Comparison of ENCODE assay signal across 15 mouse cellular contexts in the genomic region with DNA sequence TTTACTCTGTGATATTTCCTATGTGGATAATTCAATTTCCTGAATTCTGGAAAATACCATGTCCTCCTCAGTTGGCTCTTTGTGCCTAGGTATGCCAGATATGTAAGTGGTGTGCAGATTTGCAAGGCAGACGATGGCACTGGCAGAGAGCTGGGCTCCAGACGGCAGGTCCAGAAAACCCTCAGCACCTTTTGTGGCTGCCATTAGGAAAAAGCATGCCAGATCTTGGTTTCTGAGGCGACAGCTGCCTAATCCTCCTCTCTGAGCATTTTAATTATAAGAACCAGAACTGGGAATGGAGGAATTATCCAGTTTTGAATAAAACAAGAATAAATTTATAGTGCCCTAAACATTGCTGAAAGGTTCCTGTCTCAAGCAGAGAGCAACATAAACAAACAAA.
A peak's percentile ranks its signal among the peaks of the same experiment; 100 is the strongest.
DNase-seq lines count a peak whose midpoint lies in the region; ATAC-seq and TF ChIP-seq lines count a peak whose summit lies in the region.
"Had no signal": no experiment of that assay in that cellular context is flagged by ENCODE, and none has a peak within 500 bp of the region (broad histone marks: within the 10 kb centered on the region; RNA-seq: fewer than 3 reads in every experiment).

No protein-coding gene starts in this region.

- 17% methylated on average over 3 of the region's 3 CpGs for WGBS in embryonic facial prominence, embryonic 13.5 days
- WGBS in hindbrain, postnatal 0 days: 37% methylated on average over 3 of the region's 3 CpGs

- no peaks in the 10 kb centered on the region for H3K27me3 ChIP-seq in embryonic facial prominence, embryonic 13.5 days
- no peaks in the 10 kb centered on the region for H3K27me3 ChIP-seq in hindbrain, postnatal 0 days (ENCODE audit: insufficient read depth, low read length)

- peak overlapping the region; percentile 80 for H3K27ac ChIP-seq in embryonic facial prominence, embryonic 13.5 days
- peak overlapping the region; percentile 20; the same call in 1 of the 2 replicates for H3K27ac ChIP-seq in hindbrain, postnatal 0 days
- H3K27ac ChIP-seq: limb, embryonic 13.5 days had no signal

- no peak for ATAC-seq in embryonic facial prominence, embryonic 13.5 days (ENCODE audit: insufficient number of reproducible peaks, insufficient read depth, low FRiP score, low TSS enrichment, low read depth)
- no peak for ATAC-seq in hindbrain, postnatal 0 days

- no peaks in the 10 kb centered on the region for H3K9me3 ChIP-seq in embryonic facial prominence, embryonic 13.5 days
- H3K9me3 ChIP-seq in hindbrain, postnatal 0 days (ENCODE audit: low read length): no peaks in the 10 kb centered on the region
- H3K9me3 ChIP-seq: limb, embryonic 13.5 days had no signal

- H3K4me1 ChIP-seq in embryonic facial prominence, embryonic 13.5 days: peaks cover 40% of the 10 kb centered on the region
- 0 out of 2 replicates have a peak, but pooled peaks cover 15% of the 10 kb centered on the region for H3K4me1 ChIP-seq in hindbrain, postnatal 0 days (ENCODE audit: insufficient read depth, low read length)

- H3K9ac ChIP-seq in embryonic facial prominence, embryonic 13.5 days: no peak overlapping the region
- no peak overlapping the region for H3K9ac ChIP-seq in hindbrain, postnatal 0 days (replicated peaks; ENCODE audit: low read length)
- H3K9ac ChIP-seq: limb, embryonic 13.5 days had no signal

- H3K36me3 ChIP-seq in embryonic facial prominence, embryonic 13.5 days: no peaks in the 10 kb centered on the region
- H3K36me3 ChIP-seq in hindbrain, postnatal 0 days (ENCODE audit: insufficient read depth, low read length): no peaks in the 10 kb centered on the region
- H3K36me3 ChIP-seq: limb, embryonic 13.5 days had no signal

- TF ChIP-seq CTCF in hindbrain, postnatal 0 days (IDR thresholded peaks at IDR 0.05; ENCODE audit: low read depth): no peak

- DNase-seq in cerebellum, postnatal 10 days: peak; percentile 86 to 88
- DNase-seq in cerebellum, adult 11 months: no peak
- peak; percentile 64 for DNase-seq in brain, adult 2 months (ENCODE audit: low read depth, low spot score)
- peak; percentile 48 for DNase-seq in hindbrain, postnatal 0 days (ENCODE audit: low spot score)
- no peak for DNase-seq in kidney, adult 18-20 months
- no peak for DNase-seq in adipocyte (ENCODE audit: low spot score)
- DNase-seq in adrenal gland, adult 2 months: no peak
- DNase-seq: adrenal gland, adult 8-10 months; gastrocnemius, postnatal 36 days; kidney, postnatal 36 days; lung, adult 18-20 months; lung, postnatal 4 days; thymus, postnatal 4 days had no signal

- no peak overlapping the region for H3K4me2 ChIP-seq in embryonic facial prominence, embryonic 13.5 days
- no peak overlapping the region for H3K4me2 ChIP-seq in hindbrain, postnatal 0 days (ENCODE audit: low read depth, low read length)
- H3K4me2 ChIP-seq: limb, embryonic 13.5 days had no signal

- no peak overlapping the region for H3K4me3 ChIP-seq in embryonic facial prominence, embryonic 13.5 days
- no peak overlapping the region for H3K4me3 ChIP-seq in hindbrain, postnatal 0 days (ENCODE audit: low read length)
- H3K4me3 ChIP-seq: limb, embryonic 13.5 days had no signal

Comparison
In these comparisons a context has a peak if more than half of its experiments do, and no peak if none do; other contexts are left out.
1. DNase-seq: peak in cerebellum, postnatal 10 days (2 of 2), brain, adult 2 months (single experiment) and hindbrain, postnatal 0 days (single experiment); none in cerebellum, adult 11 months (single experiment), kidney, adult 18-20 months (single experiment), adipocyte (single experiment) and adrenal gland, adult 2 months (single experiment).